Mouse (Mus musculus) ES-Bruce4 (cell line): ENCODE measurements around the gene Tnfrsf11a.

Experiments used
- CTCF ChIP-seq: IDR thresholded peaks from one replicate; pipeline ENCODE4 v1.8.1; 2011; ENCODE audit warnings: low read depth, low read length
- POLR2A ChIP-seq: IDR thresholded peaks from one replicate; pipeline ENCODE4 v1.8.1; 2011; ENCODE audit warnings: low read length; ENCODE audit not compliant: insufficient read depth

DNA sequence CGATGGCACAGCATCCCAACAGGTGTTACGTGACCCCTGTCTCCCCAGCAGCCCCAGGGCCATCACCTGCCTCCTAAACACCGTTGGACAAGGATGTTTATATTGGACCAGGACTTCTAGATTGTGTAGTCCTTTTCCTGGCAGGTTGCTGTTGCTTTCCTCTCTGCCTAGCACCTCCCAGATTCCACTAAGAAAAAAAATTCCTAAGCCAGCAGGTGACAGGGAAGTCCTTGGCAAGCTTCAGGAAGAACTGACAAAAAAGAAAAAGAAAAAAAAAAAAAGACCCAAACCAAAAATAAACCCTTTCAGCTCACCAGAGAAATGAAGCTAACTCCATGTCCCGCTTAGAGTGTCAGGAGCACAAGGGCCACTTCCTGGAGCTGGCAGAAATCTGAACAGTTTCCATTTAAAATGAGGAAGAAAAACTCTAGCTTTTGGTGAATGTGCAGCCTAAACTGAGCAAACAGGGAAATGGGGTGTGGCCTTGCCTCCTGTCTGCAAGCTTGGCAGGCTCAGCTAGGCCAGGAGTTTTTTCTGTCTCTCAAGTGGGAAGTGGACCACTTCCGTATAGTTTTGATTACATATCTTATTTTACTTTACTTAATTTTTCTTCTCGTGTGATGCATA, 6.3 kb downstream of the Tnfrsf11a start:
- TF ChIP-seq CTCF (no peak), POLR2A (no peak)
